Mouse (Mus musculus) spleen, adult 12 weeks (tissue): ENCODE measurements around the gene Acin1.

Source experiments
- DNase-seq: peaks from one replicate; pipeline ENCODE4 v3.0.0; 2022; ENCODE audit warnings: low spot score

Acin1 gene

GRCm38 (mm10) chr14:54607226-54607625 is 79.5 kb downstream of the Acin1 start:
- no peak for DNase-seq

GRCm38 (mm10) chr14:54605752-54606321 is 80.9 kb downstream of the Acin1 start, which contains the start of gene 4931414P19Rik:
Gene 4931414P19Rik (minus strand): TSS chr14:54605993.
- DNase-seq = peak; percentile 69

GRCm38 (mm10) chr14:54603686-54604085 is 83.0 kb downstream of the Acin1 start:
- DNase-seq = no peak

GRCm38 (mm10) chr14:54603038-54603654 is 83.6 kb downstream of the Acin1 start:
- peak; percentile 83 for DNase-seq

GRCm38 (mm10) chr14:54602613-54603012 is 84.1 kb downstream of the Acin1 start:
- DNase-seq = no peak

- no peak for DNase-seq
Observed at GRCm38 (mm10) chr14:54601601-54602000, 85.1 kb downstream of the Acin1 start.

- DNase-seq = no peak
Observed at GRCm38 (mm10) chr14:54597084-54597483, 89.6 kb downstream of the Acin1 start.

- no peak for DNase-seq
Observed at GRCm38 (mm10) chr14:54594631-54595414, 91.9 kb downstream of the Acin1 start.

GRCm38 (mm10) chr14:54594055-54594454 is 92.7 kb downstream of the Acin1 start:
- DNase-seq = no peak

GRCm38 (mm10) chr14:54592319-54592934 is 94.3 kb downstream of the Acin1 start:
- DNase-seq = no peak
